Mouse (Mus musculus) small intestine, adult 2 months (tissue): ENCODE results near the gene Slc25a5.

Source experiments
- CTCF ChIP-seq: fragments of 200-500 bp; IDR thresholded peaks from 2 replicates; pipeline ENCODE4 v1.5.1; 2012; ENCODE audit warnings: low read depth, mild to moderate bottlenecking, control low read depth, inconsistent platforms, low read length, moderate library complexity, mixed read lengths; ENCODE audit not compliant: insufficient replicate concordance, insufficient read length; ENCODE audit errors: extremely low read depth
- POLR2A ChIP-seq: fragments of 200-500 bp; IDR thresholded peaks from 2 replicates; pipeline ENCODE4 v1.6.1; 2012; ENCODE audit warnings: low read depth, mild to moderate bottlenecking, control low read depth, inconsistent platforms, low read length, moderate library complexity

DNA sequence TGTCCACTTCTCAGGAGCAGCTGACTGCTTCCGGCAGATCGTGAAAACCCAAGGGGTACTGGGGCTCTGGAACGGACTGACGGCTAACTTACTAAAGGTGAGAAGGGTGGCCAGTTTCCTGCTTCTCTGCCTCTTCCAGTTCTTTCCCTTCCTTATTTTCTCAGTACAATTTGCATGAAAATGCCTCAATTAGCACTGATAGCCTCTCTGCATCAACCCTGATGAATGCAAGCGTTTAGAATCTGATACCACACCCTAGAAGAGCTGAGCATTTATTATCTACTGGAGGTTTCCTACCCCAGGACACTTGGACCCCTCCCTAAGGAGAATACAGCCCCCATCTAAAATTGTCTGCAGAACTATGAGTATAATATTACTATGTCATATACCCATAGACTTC, 19.9 kb upstream of the Slc25a5 start:
- TF ChIP-seq POLR2A, result no peak
- TF ChIP-seq CTCF, result no peak
